Mouse (Mus musculus) C2C12 (cell line): ENCODE data around the gene Kcnj15. TPM values are rescaled to one million over a fixed set of nuclear protein-coding genes. Genes with fewer than 3 reads are reported as not detected.

ENCODE experiments used
- H3K27me3 ChIP-seq: one replicate; pipeline ENCODE4 v1.6.1; 2011; ENCODE audit not compliant: control insufficient read depth, insufficient read depth, insufficient read length
- H3K36me3 ChIP-seq: one replicate; pipeline ENCODE4 v1.6.1; 2011; ENCODE audit not compliant: control insufficient read depth, insufficient read depth
- H3K4me3 ChIP-seq: one replicate; pipeline ENCODE4 v1.5.1; 2011; ENCODE audit warnings: mild to moderate bottlenecking, control low read depth; ENCODE audit not compliant: poor library complexity, insufficient read depth, severe bottlenecking
- H3K79me2 ChIP-seq: one replicate; pipeline ENCODE4 v1.6.1; 2011; ENCODE audit not compliant: control insufficient read depth, insufficient read depth
- H3K79me3 ChIP-seq: one replicate; pipeline ENCODE4 v1.6.1; 2011; ENCODE audit warnings: low read depth, control low read depth
- H3ac ChIP-seq: one replicate; pipeline ENCODE3; 2011; ENCODE audit warnings: low read depth; ENCODE audit not compliant: control insufficient read depth, insufficient read length
- CEBPB ChIP-seq: IDR thresholded peaks from one replicate; pipeline ENCODE4 v1.6.1; 2011; ENCODE audit warnings: low read depth, mild to moderate bottlenecking, control low read depth, moderate library complexity
- CTCF ChIP-seq: IDR thresholded peaks from one replicate; pipeline ENCODE4 v1.5.1; 2011; ENCODE audit not compliant: control insufficient read depth, insufficient read depth, insufficient read length
- FOSL1 ChIP-seq: IDR thresholded peaks from one replicate; pipeline ENCODE4 v1.8.0; 2011; ENCODE audit warnings: mild to moderate bottlenecking, low read length; ENCODE audit not compliant: poor library complexity, insufficient read depth, severe bottlenecking
- MAX ChIP-seq: IDR thresholded peaks from one replicate; pipeline ENCODE4 v1.6.1; 2011; ENCODE audit warnings: mild to moderate bottlenecking, control low read depth
- MYOD1 ChIP-seq: IDR thresholded peaks from one replicate; pipeline ENCODE4 v1.6.1; 2011; ENCODE audit warnings: low read depth; ENCODE audit not compliant: control insufficient read depth, insufficient read length
- MYOG ChIP-seq: IDR thresholded peaks from one replicate; pipeline ENCODE4 v1.6.1; 2011; ENCODE audit not compliant: control insufficient read depth, insufficient read length; ENCODE audit errors: extremely low read depth
- USF1 ChIP-seq: IDR thresholded peaks from one replicate; pipeline ENCODE4 v1.6.1; 2011; ENCODE audit warnings: low read depth, mild to moderate bottlenecking, control low read depth, moderate library complexity
- polyA plus RNA-seq: library from polyadenylated mRNA; unstranded; fragments of >200 nt; fragmentation: generic; extraction: Trizol; gene quantifications from one replicate; pipeline ENCODE4 v1.2.1, GENCODE M21; 2012; ENCODE audit warnings: missing spikeins

Kcnj15 gene
- polyA plus RNA-seq, 1 experiment: 0.22 TPM

DNA sequence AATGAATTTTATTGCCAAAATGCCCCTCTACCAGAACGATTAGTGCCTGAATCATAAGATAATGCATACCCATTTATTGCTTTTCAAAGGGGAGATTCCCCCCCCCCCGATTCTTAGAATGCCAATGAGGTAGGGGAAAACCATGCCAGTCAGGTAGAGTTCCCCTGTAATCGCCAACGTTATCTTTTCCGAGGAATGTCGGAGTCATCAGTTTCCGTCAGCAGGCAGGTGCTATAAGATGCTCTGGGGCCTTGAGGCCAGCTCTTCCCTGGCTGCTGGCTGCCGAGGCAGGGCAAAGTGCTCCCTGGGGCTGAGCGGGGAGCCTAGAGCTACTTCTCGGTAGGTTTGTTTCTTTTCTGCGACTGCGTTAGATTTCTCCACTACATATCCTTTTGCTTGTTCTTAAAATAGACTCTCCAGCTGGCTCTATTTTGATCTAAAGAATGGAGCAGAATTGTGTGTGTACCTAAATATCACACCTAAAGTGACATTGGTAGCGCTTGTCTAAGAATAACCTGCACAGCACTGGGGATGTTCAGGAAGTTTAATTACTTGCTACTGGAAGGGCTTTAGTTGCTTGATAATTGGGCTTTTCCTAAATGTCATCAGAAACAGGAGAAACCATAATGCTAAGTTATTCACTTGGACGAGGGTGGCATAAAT is 35.6 kb downstream of the Kcnj15 start:
- Histone ChIP-seq H3K4me3 (no peak overlapping the region), H3ac (no peak overlapping the region), H3K79me3 (no peaks in the 10 kb centered on the region), H3K36me3 (no peaks in the 10 kb centered on the region), H3K79me2 (no peaks in the 10 kb centered on the region), H3K27me3 (no peaks in the 10 kb centered on the region)
- TF ChIP-seq MYOD1 (no peak), MYOG (no peak), FOSL1 (no peak)

DNA sequence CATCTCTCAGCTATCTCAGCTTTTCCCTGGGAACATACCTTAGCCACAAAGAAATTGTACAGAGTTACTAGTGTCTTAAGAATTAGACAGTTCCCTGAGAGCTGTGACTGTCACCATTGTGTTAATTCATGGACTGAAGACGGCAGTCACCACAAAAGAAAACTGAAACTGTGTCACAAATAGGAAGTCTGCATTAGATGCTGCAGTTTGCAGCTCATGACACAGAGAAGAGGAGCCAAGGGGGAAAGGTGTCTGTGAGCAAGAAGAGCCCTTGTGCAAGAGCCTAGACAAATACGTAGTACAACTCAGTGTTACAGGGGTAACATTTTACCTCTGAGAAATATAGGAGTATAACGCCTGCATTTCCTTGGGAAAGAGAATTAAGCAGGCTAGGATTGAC is 40.3 kb downstream of the Kcnj15 start:
- H3K79me3 ChIP-seq: no peaks in the 10 kb centered on the region
- no peaks in the 10 kb centered on the region for H3K27me3 ChIP-seq
- H3K36me3 ChIP-seq: no peaks in the 10 kb centered on the region
- no peaks in the 10 kb centered on the region for H3K79me2 ChIP-seq
- no peak overlapping the region for H3K4me3 ChIP-seq
- no peak overlapping the region for H3ac ChIP-seq
- TF ChIP-seq MAX (no peak), CTCF (no peak), CEBPB (no peak), MYOD1 (no peak), MYOG (no peak), FOSL1 (no peak), USF1 (no peak)

GRCm38 (mm10) chr16:95301667-95302066 is 44.3 kb downstream of the Kcnj15 start:
- no peaks in the 10 kb centered on the region for H3K79me3 ChIP-seq
- TF ChIP-seq CEBPB (no peak), MAX (no peak), USF1 (no peak), MYOG (no peak), FOSL1 (no peak), MYOD1 (no peak), CTCF (no peak)
- no peaks in the 10 kb centered on the region for H3K27me3 ChIP-seq
- no peak overlapping the region for H3ac ChIP-seq
- no peaks in the 10 kb centered on the region for H3K79me2 ChIP-seq
- H3K36me3 ChIP-seq: no peaks in the 10 kb centered on the region
- H3K4me3 ChIP-seq: no peak overlapping the region

- Histone ChIP-seq H3K79me3 (no peaks in the 10 kb centered on the region), H3K79me2 (no peaks in the 10 kb centered on the region), H3K36me3 (no peaks in the 10 kb centered on the region), H3K4me3 (no peak overlapping the region), H3ac (no peak overlapping the region), H3K27me3 (no peaks in the 10 kb centered on the region)
- TF ChIP-seq FOSL1 (no peak), CEBPB (no peak), USF1 (no peak), MYOG (no peak), MYOD1 (no peak), MAX (no peak), CTCF (no peak)
Observed at GRCm38 (mm10) chr16:95303676-95304075, 46.3 kb downstream of the Kcnj15 start.

GRCm38 (mm10) chr16:95307823-95308360 is 50.5 kb downstream of the Kcnj15 start:
- no peak overlapping the region for H3K4me3 ChIP-seq
- no peaks in the 10 kb centered on the region for H3K79me3 ChIP-seq
- H3ac ChIP-seq: no peak overlapping the region
- no peaks in the 10 kb centered on the region for H3K36me3 ChIP-seq
- H3K27me3 ChIP-seq: no peaks in the 10 kb centered on the region
- H3K79me2 ChIP-seq: no peaks in the 10 kb centered on the region
- TF ChIP-seq CEBPB (no peak), CTCF (no peak), MYOD1 (no peak), MYOG (no peak), MAX (no peak), USF1 (no peak), FOSL1 (no peak)

GRCm38 (mm10) chr16:95321945-95322625 is 64.7 kb downstream of the Kcnj15 start:
- no peak overlapping the region for H3ac ChIP-seq
- TF ChIP-seq MYOG: no peak
- TF ChIP-seq CTCF: no peak
- no peak for TF ChIP-seq CEBPB
- TF ChIP-seq FOSL1: no peak
- no peak for TF ChIP-seq USF1
- TF ChIP-seq MYOD1: no peak
- no peak for TF ChIP-seq MAX
- no peaks in the 10 kb centered on the region for H3K36me3 ChIP-seq
- H3K79me2 ChIP-seq: no peaks in the 10 kb centered on the region
- no peaks in the 10 kb centered on the region for H3K79me3 ChIP-seq
- H3K4me3 ChIP-seq: no peak overlapping the region
- H3K27me3 ChIP-seq: no peaks in the 10 kb centered on the region
